Mouse (Mus musculus) kidney, postnatal 0 days (tissue): ENCODE data around the gene Ndufa11. TPM values are rescaled to one million over a fixed set of nuclear protein-coding genes. Genes with fewer than 3 reads are reported as not detected.
A peak's percentile ranks its signal among the peaks of the same experiment; 100 is the strongest.

Experiments used
- ATAC-seq: fragments of 200-750 bp; cut with Nextera tagmentation; replicated peaks from 2 replicates; pipeline ENCODE4 v1.8.0; 2017; ENCODE audit warnings: low read depth, moderate number of reproducible peaks, moderate TSS enrichment, moderate library complexity; ENCODE audit not compliant: low FRiP score
- DNase-seq: peaks from one replicate; pipeline ENCODE4 v3.0.0-alpha.2; 2016; ENCODE audit warnings: low spot score
- H3K27ac ChIP-seq: fragments of 300-500 bp; sonication (generic); 2 replicates; pipeline ENCODE4 v1.5.1; 2014; ENCODE audit warnings: mild to moderate bottlenecking
- H3K27me3 ChIP-seq: fragments of 300-500 bp; sonication (generic); 2 replicates; pipeline ENCODE4 v1.6.1; 2014; ENCODE audit warnings: low read length, mixed read lengths; ENCODE audit not compliant: insufficient read depth
- H3K36me3 ChIP-seq: fragments of 300-500 bp; sonication (generic); 2 replicates; pipeline ENCODE4 v1.6.1; 2014; ENCODE audit warnings: low read length, mixed read lengths; ENCODE audit not compliant: insufficient read depth
- H3K4me1 ChIP-seq: fragments of 300-500 bp; sonication (generic); replicated peaks from 2 replicates; pipeline ENCODE4 v1.6.1; 2014; ENCODE audit warnings: antibody characterized with exemption, low read length, mixed read lengths; ENCODE audit not compliant: insufficient read depth
- H3K4me2 ChIP-seq: fragments of 300-500 bp; sonication (generic); 2 replicates; pipeline ENCODE4 v1.6.1; 2014; ENCODE audit warnings: mild to moderate bottlenecking, low read length, moderate library complexity, mixed read lengths
- H3K4me3 ChIP-seq: fragments of 300-500 bp; sonication (generic); replicated peaks from 2 replicates; pipeline ENCODE4 v1.5.1; 2014; ENCODE audit warnings: low read depth, low read length
- H3K9ac ChIP-seq: fragments of 300-500 bp; sonication (generic); 2 replicates; pipeline ENCODE4 v1.6.1; 2014; ENCODE audit warnings: low read depth, low read length
- H3K9me3 ChIP-seq: fragments of 300-500 bp; sonication (generic); replicated peaks from 2 replicates; pipeline ENCODE4 v1.6.1; 2016; ENCODE audit warnings: low read length, inconsistent platforms, mixed read lengths
- CTCF ChIP-seq: IDR thresholded peaks from 2 replicates; pipeline ENCODE4 v1.5.1; 2016; ENCODE audit warnings: antibody characterized with exemption, low read depth, mild to moderate bottlenecking, moderate library complexity
- WGBS: fragments of 180-500 bp; shearing (Covaris S2); extraction: QIAGEN DNeasy Blood & Tissue Kit; methylation state at CpG from one replicate; pipeline ENCODE4 v1.1.7; 2014; 5-methylcytosine and 5-hydroxymethylcytosine counted together
- polyA plus RNA-seq: library from polyadenylated mRNA; unstranded; fragments of >200 nt; fragmentation: Nextera tagmentation; extraction: Ambion mirVana; gene quantifications from 2 replicates; pipeline ENCODE4 v1.2.1, GENCODE M21; 2015

Gene Ndufa11
- polyA plus RNA-seq, 1 experiment from 2014 or later = 742 TPM

- Histone ChIP-seq H3K36me3 (peaks cover 23% of the 10 kb centered on the region), H3K4me2 (peak overlapping the region; percentile 74), H3K4me3 (peak overlapping the region; percentile 81), H3K9ac (peak overlapping the region; percentile 86), H3K9me3 (no peaks in the 10 kb centered on the region), H3K27me3 (no peaks in the 10 kb centered on the region), H3K27ac (0 out of 2 replicates have a peak overlapping the region, but pooled peaks have one; percentile 97), H3K4me1 (peaks cover 19% of the 10 kb centered on the region)
- DNase-seq (no peak), ATAC-seq (no peak)
- TF ChIP-seq CTCF = no peak
- WGBS = 62% methylated on average over 12 of the region's 12 CpGs
These were observed 47.9 kb downstream of the Ndufa11 start for GRCm38 (mm10) chr17:56765431-56765830.

- 96% methylated on average over 27 of the region's 27 CpGs for WGBS
- TF ChIP-seq CTCF = no peak
These were observed 49.3 kb downstream of the Ndufa11 start for GRCm38 (mm10) chr17:56766631-56767405.

GRCm38 (mm10) chr17:56767531-56768135, 50.1 kb downstream of the Ndufa11 start:
- Histone ChIP-seq H3K27ac (no peak overlapping the region), H3K27me3 (no peaks in the 10 kb centered on the region), H3K4me1 (peaks cover 8% of the 10 kb centered on the region; the same call in 1 of the 2 replicates), H3K4me2 (no peak overlapping the region), H3K36me3 (peaks cover 27% of the 10 kb centered on the region), H3K9me3 (no peaks in the 10 kb centered on the region), H3K4me3 (no peak overlapping the region), H3K9ac (no peak overlapping the region)
- WGBS = 95% methylated on average over 29 of the region's 29 CpGs
- TF ChIP-seq CTCF = no peak
- no peak for ATAC-seq
- no peak for DNase-seq

More at GRCm38 (mm10) chr17:56766631-56767405, 49.3 kb downstream of the Ndufa11 start:
- ATAC-seq (no peak), DNase-seq (no peak)
- H3K36me3 ChIP-seq = peaks cover 27% of the 10 kb centered on the region
- H3K4me2 ChIP-seq = no peak overlapping the region
- H3K27ac ChIP-seq = no peak overlapping the region
- no peak overlapping the region for H3K9ac ChIP-seq
- H3K4me1 ChIP-seq = peaks cover 15% of the 10 kb centered on the region
- no peaks in the 10 kb centered on the region for H3K9me3 ChIP-seq
- no peak overlapping the region for H3K4me3 ChIP-seq
- H3K27me3 ChIP-seq = no peaks in the 10 kb centered on the region

- Histone ChIP-seq H3K4me3 (no peak overlapping the region), H3K36me3 (peaks cover 27% of the 10 kb centered on the region), H3K4me1 (peaks cover 6% of the 10 kb centered on the region; the same call in 1 of the 2 replicates), H3K27ac (no peak overlapping the region), H3K4me2 (no peak overlapping the region), H3K9ac (no peak overlapping the region), H3K27me3 (no peaks in the 10 kb centered on the region), H3K9me3 (no peaks in the 10 kb centered on the region)
- TF ChIP-seq CTCF = no peak
- 95% methylated on average over 11 of the region's 11 CpGs for WGBS
- DNase-seq (no peak), ATAC-seq (no peak)
These were observed 51.4 kb downstream of the Ndufa11 start for GRCm38 (mm10) chr17:56768941-56769340.

- no peak for DNase-seq
- Histone ChIP-seq H3K9ac (no peak within 1 kb of the TSS), H3K27ac (no peak within 1 kb of the TSS), H3K36me3 (peaks cover 27% of the 10 kb centered on the region), H3K9me3 (no peaks in the 10 kb centered on the region), H3K4me2 (no peak within 1 kb of the TSS), H3K4me3 (no peak within 1 kb of the TSS), H3K27me3 (no peaks in the 10 kb centered on the region), H3K4me1 (peaks cover 6% of the 10 kb centered on the region; the same call in 1 of the 2 replicates)
- no peak for ATAC-seq
- no peak for TF ChIP-seq CTCF
- 88% methylated on average over 5 of the region's 5 CpGs for WGBS
These were observed 52.4 kb downstream of the Ndufa11 start, which contains the start of gene Prr22 for GRCm38 (mm10) chr17:56769950-56770349. Prr22 (plus strand) TSS chr17:56770250.

Other genes starting within 250 kb of the Ndufa11 start
- 44.7 and 45.3 TPM in 2 replicates for gene Ptprs, start 241.3 kb upstream of the Ndufa11 start, polyA plus RNA-seq
- gene Znrf4, start 205.3 kb upstream of the Ndufa11 start, polyA plus RNA-seq = not detected in 2 replicates
- gene Gm20219, start 163.4 kb upstream of the Ndufa11 start, polyA plus RNA-seq = 0.93 and 1.1 TPM in 2 replicates
- 35.7 and 43.4 TPM in 2 replicates for gene Safb2, start 133.2 kb upstream of the Ndufa11 start, polyA plus RNA-seq
- gene Safb, start 132.9 kb upstream of the Ndufa11 start, polyA plus RNA-seq = 61.0 and 65.9 TPM in 2 replicates
- gene 2410015M20Rik, start 108.0 kb upstream of the Ndufa11 start, polyA plus RNA-seq = 395 and 467 TPM in 2 replicates
- 2,445 and 2,952 TPM in 2 replicates for gene Rpl36, start 104.4 kb upstream of the Ndufa11 start, polyA plus RNA-seq
- gene Lonp1, start 90.9 kb upstream of the Ndufa11 start, polyA plus RNA-seq = 45.4 and 46.8 TPM in 2 replicates
- gene Catsperd, start 89.6 kb upstream of the Ndufa11 start, polyA plus RNA-seq = 0.78 and 1.0 TPM in 2 replicates
- gene Ranbp3, start 44.5 kb upstream of the Ndufa11 start, polyA plus RNA-seq = 57.4 and 58.8 TPM in 2 replicates
- gene Vmac, start 255 bp downstream of the Ndufa11 start, polyA plus RNA-seq = 24.4 and 27.4 TPM in 2 replicates
- 8.7 and 11.8 TPM in 2 replicates for gene Nrtn, start 39.8 kb downstream of the Ndufa11 start, polyA plus RNA-seq
- 37.3 and 38.8 TPM in 2 replicates for gene Dus3l, start 47.0 kb downstream of the Ndufa11 start, polyA plus RNA-seq
- gene Prr22, start 52.5 kb downstream of the Ndufa11 start, polyA plus RNA-seq = 0.59 and 0.71 TPM in 2 replicates
- 1.6 and 2.1 TPM in 2 replicates for gene Rfx2, start 113.2 kb downstream of the Ndufa11 start, polyA plus RNA-seq
- gene Acsbg2, start 156.7 kb downstream of the Ndufa11 start, polyA plus RNA-seq = not detected in 2 replicates
- gene 1700061G19Rik, start 157.7 kb downstream of the Ndufa11 start, polyA plus RNA-seq = 0.11 and 0.13 TPM in 2 replicates
- 27.4 and 29.1 TPM in 2 replicates for gene Mllt1, start 217.6 kb downstream of the Ndufa11 start, polyA plus RNA-seq